Mouse (Mus musculus): ENCODE measurements around the gene Cap1. TPM values are rescaled to one million over a fixed set of nuclear protein-coding genes. Genes with fewer than 3 reads are reported as not detected.
A peak's percentile ranks its signal among the peaks of the same experiment; 100 is the strongest.

Cap1 gene
- polyA plus RNA-seq, 1 experiment from 2014 or later: 28.4 TPM

DNA sequence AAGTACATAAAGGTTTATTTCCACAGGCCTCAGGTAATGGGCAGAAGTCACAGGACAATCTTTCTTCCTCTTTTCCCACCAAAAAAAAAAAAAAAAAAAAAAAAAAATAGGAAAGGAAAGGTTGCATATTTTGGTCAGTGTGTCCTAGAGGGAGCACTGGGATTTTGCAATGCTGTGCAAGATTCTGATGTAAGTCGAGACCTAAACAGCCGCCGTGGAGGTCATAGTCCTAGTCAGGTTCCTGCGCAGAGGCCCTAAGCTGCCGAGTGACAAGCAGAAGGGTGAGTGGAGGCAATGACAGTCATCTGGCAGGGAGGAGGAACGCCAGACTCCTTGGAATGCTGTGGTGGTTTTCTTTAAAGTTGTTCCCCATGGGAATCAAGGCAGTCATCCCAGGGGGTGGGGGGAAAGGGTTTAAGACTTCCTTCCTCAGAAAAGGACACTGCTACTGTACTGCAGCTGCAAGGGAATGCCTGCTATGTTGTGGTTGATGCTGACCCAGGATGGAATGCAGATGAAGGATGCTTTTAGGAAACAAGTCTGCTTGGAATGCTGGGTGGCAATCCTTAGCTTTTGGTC is 26.7 kb downstream of the Cap1 start:
- Histone ChIP-seq H3K4me1 (ENCODE audit: insufficient read depth) (peaks cover 10% of the 10 kb centered on the region), H3K36me3 (replicated peaks; ENCODE audit: insufficient read depth, low read length) (peaks cover 72% of the 10 kb centered on the region), H3K4me3 (ENCODE audit: low read depth, low read length) (no peak overlapping the region), H3K27ac (ENCODE audit: low read depth) (peak overlapping the region; percentile 34; the same call in 1 of the 2 replicates), H3K27me3 (ENCODE audit: insufficient read depth, low read length) (no peaks in the 10 kb centered on the region), H3K9ac (replicated peaks) (no peak overlapping the region), H3K4me2 (ENCODE audit: low read depth, low read length) (no peak overlapping the region), H3K9me3 (ENCODE audit: low read length) (no peaks in the 10 kb centered on the region)
- no peak for TF ChIP-seq EP300 (IDR thresholded peaks at IDR 0.05; ENCODE audit: low read depth)
- TF ChIP-seq CTCF (IDR thresholded peaks at IDR 0.05; ENCODE audit: low read depth): no peak
- WGBS (ENCODE audit: insufficient replicate concordance): 53% methylated on average over 6 of the region's 6 CpGs
- peak; percentile 27 for DNase-seq
- ATAC-seq: peak; percentile 54; the same call in 1 of the 2 replicates

DNA sequence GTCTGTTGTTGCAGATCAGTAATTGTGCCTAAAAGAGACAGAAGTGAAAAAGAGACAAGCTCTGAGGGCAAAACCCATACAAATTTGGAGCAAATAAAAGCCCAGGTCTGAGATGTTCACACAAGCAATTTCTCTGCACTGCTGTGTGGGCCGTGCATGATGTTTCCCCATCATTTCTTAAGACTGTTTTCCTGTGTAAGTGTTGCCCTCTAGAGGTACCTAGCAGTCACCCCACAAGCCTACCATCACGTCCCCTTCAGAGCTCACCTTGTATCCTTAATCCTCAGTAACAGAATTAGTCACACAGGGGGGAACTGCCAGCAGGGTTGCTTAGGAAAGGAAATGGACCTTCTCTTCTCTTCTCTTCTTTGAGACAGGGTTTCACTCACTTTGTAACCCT is 27.9 kb downstream of the Cap1 start:
- 46% methylated on average over 2 of the region's 2 CpGs for WGBS (ENCODE audit: insufficient replicate concordance)
- H3K36me3 ChIP-seq (replicated peaks; ENCODE audit: insufficient read depth, low read length): peaks cover 64% of the 10 kb centered on the region

DNA sequence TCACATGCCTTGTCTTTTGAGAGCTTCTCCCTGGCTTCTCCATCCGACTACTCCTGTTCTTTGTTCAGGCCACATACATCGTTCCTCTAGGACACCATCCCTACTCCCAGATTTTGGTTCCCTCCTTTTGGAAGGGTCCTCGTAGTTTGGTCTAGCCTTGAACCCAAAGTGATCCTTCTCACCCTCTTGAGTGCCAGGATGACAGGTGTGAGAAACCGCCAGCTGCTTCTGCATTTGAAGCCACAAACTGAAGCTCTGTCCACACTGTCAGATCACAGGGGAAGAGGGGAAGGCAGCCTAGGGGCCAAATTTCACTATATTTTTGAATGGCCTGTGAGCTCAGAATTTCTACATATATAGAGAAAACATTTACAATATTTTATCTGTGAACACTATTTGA is 31.1 kb downstream of the Cap1 start:
- DNase-seq (no peak), ATAC-seq (no peak)
- no peak overlapping the region for H3K4me2 ChIP-seq (ENCODE audit: low read depth, low read length)
- no peaks in the 10 kb centered on the region for H3K9me3 ChIP-seq (ENCODE audit: low read length)
- no peak overlapping the region for H3K9ac ChIP-seq (replicated peaks)
- WGBS (ENCODE audit: insufficient replicate concordance): 74% methylated on average over 4 of the region's 4 CpGs
- H3K27me3 ChIP-seq (ENCODE audit: insufficient read depth, low read length): no peaks in the 10 kb centered on the region
- H3K27ac ChIP-seq (ENCODE audit: low read depth): peak overlapping the region; percentile 41
- TF ChIP-seq CTCF (IDR thresholded peaks at IDR 0.05; ENCODE audit: low read depth): no peak
- no peak for TF ChIP-seq EP300 (IDR thresholded peaks at IDR 0.05; ENCODE audit: low read depth)
- no peak overlapping the region for H3K4me3 ChIP-seq (ENCODE audit: low read depth, low read length)
- peaks cover 61% of the 10 kb centered on the region for H3K36me3 ChIP-seq (replicated peaks; ENCODE audit: insufficient read depth, low read length)
- peaks cover 10% of the 10 kb centered on the region for H3K4me1 ChIP-seq (ENCODE audit: insufficient read depth)

More for the DNA sequence above, 27.9 kb downstream of the Cap1 start:
- H3K9ac ChIP-seq (replicated peaks): no peak overlapping the region
- H3K4me2 ChIP-seq (ENCODE audit: low read depth, low read length): no peak overlapping the region
- TF ChIP-seq CTCF (IDR thresholded peaks at IDR 0.05; ENCODE audit: low read depth): peak; percentile 55
- no peak for TF ChIP-seq EP300 (IDR thresholded peaks at IDR 0.05; ENCODE audit: low read depth)
- no peaks in the 10 kb centered on the region for H3K27me3 ChIP-seq (ENCODE audit: insufficient read depth, low read length)
- H3K27ac ChIP-seq (ENCODE audit: low read depth): no peak overlapping the region
- ATAC-seq (no peak), DNase-seq (no peak)
- no peaks in the 10 kb centered on the region for H3K9me3 ChIP-seq (ENCODE audit: low read length)
- H3K4me1 ChIP-seq (ENCODE audit: insufficient read depth): peaks cover 10% of the 10 kb centered on the region
- no peak overlapping the region for H3K4me3 ChIP-seq (ENCODE audit: low read depth, low read length)

- ATAC-seq: peak; percentile 69
- Histone ChIP-seq H3K27ac (ENCODE audit: low read depth) (peak overlapping the region; percentile 74), H3K9me3 (ENCODE audit: low read length) (no peaks in the 10 kb centered on the region), H3K4me3 (ENCODE audit: low read depth, low read length) (no peak overlapping the region), H3K27me3 (ENCODE audit: insufficient read depth, low read length) (no peaks in the 10 kb centered on the region), H3K9ac (replicated peaks) (no peak overlapping the region), H3K4me2 (ENCODE audit: low read depth, low read length) (no peak overlapping the region), H3K4me1 (ENCODE audit: insufficient read depth) (peaks cover 6% of the 10 kb centered on the region; the same call in 1 of the 2 replicates), H3K36me3 (replicated peaks; ENCODE audit: insufficient read depth, low read length) (peaks cover 63% of the 10 kb centered on the region)
- TF ChIP-seq CTCF (IDR thresholded peaks at IDR 0.05; ENCODE audit: low read depth): no peak
- no peak for TF ChIP-seq EP300 (IDR thresholded peaks at IDR 0.05; ENCODE audit: low read depth)
- DNase-seq: peak; percentile 36
- whole genome bisulfite sequencing (ENCODE audit: insufficient replicate concordance): 46% methylated on average over 2 of the region's 2 CpGs
Measured at GRCm38 (mm10) chr4:122853691-122854090, 32.2 kb downstream of the Cap1 start.

GRCm38 (mm10) chr4:122851535-122851934 is 34.3 kb downstream of the Cap1 start:
- DNase-seq (no peak), ATAC-seq (no peak)
- H3K4me1 ChIP-seq (ENCODE audit: insufficient read depth): peaks cover 10% of the 10 kb centered on the region
- H3K27ac ChIP-seq (ENCODE audit: low read depth): no peak overlapping the region
- H3K4me3 ChIP-seq (ENCODE audit: low read depth, low read length): no peak overlapping the region
- TF ChIP-seq CTCF (IDR thresholded peaks at IDR 0.05; ENCODE audit: low read depth): no peak
- no peak overlapping the region for H3K9ac ChIP-seq (replicated peaks)
- H3K27me3 ChIP-seq (ENCODE audit: insufficient read depth, low read length): no peaks in the 10 kb centered on the region
- no peak overlapping the region for H3K4me2 ChIP-seq (ENCODE audit: low read depth, low read length)
- peaks cover 59% of the 10 kb centered on the region for H3K36me3 ChIP-seq (replicated peaks; ENCODE audit: insufficient read depth, low read length)
- H3K9me3 ChIP-seq (ENCODE audit: low read length): no peaks in the 10 kb centered on the region

DNA sequence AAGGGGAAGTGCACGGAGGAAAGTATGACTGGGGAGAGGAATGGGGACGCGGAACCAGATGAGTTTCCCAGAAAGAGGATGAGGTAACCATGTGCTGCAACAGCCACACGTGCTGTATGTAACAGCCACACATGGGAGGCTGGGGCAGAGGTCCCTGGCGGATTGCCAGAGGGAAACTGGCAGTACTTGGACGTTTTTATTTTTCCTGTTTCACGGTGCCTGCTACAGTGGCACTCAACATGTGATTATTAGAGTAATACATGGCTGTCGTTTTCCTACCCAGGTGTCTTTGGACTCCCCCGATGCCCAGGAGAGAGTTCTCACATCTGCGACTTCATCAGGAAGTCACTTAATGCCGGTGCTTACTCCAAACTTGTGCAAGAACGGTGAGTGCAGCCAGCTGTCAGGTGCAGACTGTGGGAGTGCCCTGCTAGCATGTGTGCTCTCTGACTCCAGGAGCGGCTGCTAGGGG is 37.7 kb downstream of the Cap1 start:
- peaks cover 52% of the 10 kb centered on the region for H3K36me3 ChIP-seq (replicated peaks; ENCODE audit: insufficient read depth, low read length)
- H3K4me3 ChIP-seq (ENCODE audit: low read depth, low read length): no peak overlapping the region
- 31% methylated on average over 13 of the region's 13 CpGs for WGBS (ENCODE audit: insufficient replicate concordance)
- ATAC-seq: peak; percentile 91
- DNase-seq: peak; percentile 81
- peak overlapping the region; percentile 77 for H3K27ac ChIP-seq (ENCODE audit: low read depth)
- peaks cover 4% of the 10 kb centered on the region; the same call in 1 of the 2 replicates for H3K4me1 ChIP-seq (ENCODE audit: insufficient read depth)
- TF ChIP-seq EP300 (IDR thresholded peaks at IDR 0.05; ENCODE audit: low read depth) (peak; percentile 76), CTCF (IDR thresholded peaks at IDR 0.05; ENCODE audit: low read depth) (no peak)
- no peak overlapping the region for H3K9ac ChIP-seq (replicated peaks)
- no peaks in the 10 kb centered on the region for H3K27me3 ChIP-seq (ENCODE audit: insufficient read depth, low read length)
- H3K9me3 ChIP-seq (ENCODE audit: low read length): no peaks in the 10 kb centered on the region
- peak overlapping the region; percentile 32 for H3K4me2 ChIP-seq (ENCODE audit: low read depth, low read length)

Measured in liver, postnatal 0 days (tissue).